Mouse (Mus musculus) midbrain, postnatal 0 days (tissue): ENCODE measurements around the gene B3galt5. TPM values are rescaled to one million over a fixed set of nuclear protein-coding genes. Genes with fewer than 3 reads are reported as not detected.

Source experiments
- ATAC-seq: fragments of 200-750 bp; cut with Nextera tagmentation; 2 replicates; pipeline ENCODE4 v1.8.0; 2017; ENCODE audit warnings: moderate number of reproducible peaks, mild to moderate bottlenecking, moderate TSS enrichment, moderate library complexity; ENCODE audit not compliant: low FRiP score
- DNase-seq: peaks from one replicate; pipeline ENCODE4 v3.0.0-alpha.2; 2015; ENCODE audit warnings: low spot score
- H3K27ac ChIP-seq: fragments of 300-500 bp; sonication (generic); 2 replicates; pipeline ENCODE4 v1.5.1; 2014; ENCODE audit warnings: low read depth, mild to moderate bottlenecking, low read length, mixed read lengths
- H3K27me3 ChIP-seq: fragments of 300-500 bp; sonication (generic); 2 replicates; pipeline ENCODE4 v1.6.1; 2014; ENCODE audit warnings: low read length, control low read depth, mixed read lengths; ENCODE audit not compliant: insufficient read depth
- H3K36me3 ChIP-seq: fragments of 300-500 bp; sonication (generic); 2 replicates; pipeline ENCODE4 v1.6.1; 2014; ENCODE audit warnings: low read length, control low read depth, mixed read lengths; ENCODE audit not compliant: insufficient read depth
- H3K4me1 ChIP-seq: fragments of 300-500 bp; sonication (generic); 2 replicates; pipeline ENCODE4 v1.6.1; 2014; ENCODE audit warnings: mild to moderate bottlenecking, control low read depth, antibody characterized with exemption, low read length, mixed read lengths; ENCODE audit not compliant: insufficient read depth
- H3K4me2 ChIP-seq: fragments of 300-500 bp; sonication (generic); 2 replicates; pipeline ENCODE4 v1.6.1; 2014; ENCODE audit warnings: low read depth, mild to moderate bottlenecking, low read length, mixed read lengths; ENCODE audit not compliant: poor library complexity, severe bottlenecking
- H3K4me3 ChIP-seq: fragments of 300-500 bp; sonication (generic); 2 replicates; pipeline ENCODE4 v1.5.1; 2014; ENCODE audit warnings: low read depth, mild to moderate bottlenecking, low read length, moderate library complexity
- H3K9ac ChIP-seq: fragments of 300-500 bp; sonication (generic); replicated peaks from 2 replicates; pipeline ENCODE4 v1.6.1; 2014; ENCODE audit warnings: mild to moderate bottlenecking, low read length, moderate library complexity, mixed read lengths; ENCODE audit not compliant: poor library complexity, severe bottlenecking
- H3K9me3 ChIP-seq: fragments of 300-500 bp; sonication (generic); 2 replicates; pipeline ENCODE4 v1.6.1; 2016; ENCODE audit warnings: low read length, control low read depth
- CTCF ChIP-seq: IDR thresholded peaks from 2 replicates; pipeline ENCODE4 v1.5.1; 2016; ENCODE audit warnings: antibody characterized with exemption, mild to moderate bottlenecking
- WGBS: fragments of 180-500 bp; shearing (Covaris S2); extraction: QIAGEN DNeasy Blood & Tissue Kit; methylation state at CpG from one replicate; pipeline ENCODE4 v1.1.7; 2014; 5-methylcytosine and 5-hydroxymethylcytosine counted together
- polyA plus RNA-seq: library from polyadenylated mRNA; unstranded; fragments of >200 nt; fragmentation: Nextera tagmentation; extraction: Ambion mirVana; gene quantifications from 2 replicates; pipeline ENCODE4 v1.2.1, GENCODE M21; 2015
- total RNA-seq: library from RNA; depleted of rRNA; stranded (reverse); fragments of >200 nt; gene quantifications from 2 replicates; pipeline ENCODE4 v1.2.3, GENCODE M21; 2014

B3galt5 gene
- total and polyA plus RNA-seq, 2 experiments from 2014 or later = 6.1 to 9.0 TPM

DNA sequence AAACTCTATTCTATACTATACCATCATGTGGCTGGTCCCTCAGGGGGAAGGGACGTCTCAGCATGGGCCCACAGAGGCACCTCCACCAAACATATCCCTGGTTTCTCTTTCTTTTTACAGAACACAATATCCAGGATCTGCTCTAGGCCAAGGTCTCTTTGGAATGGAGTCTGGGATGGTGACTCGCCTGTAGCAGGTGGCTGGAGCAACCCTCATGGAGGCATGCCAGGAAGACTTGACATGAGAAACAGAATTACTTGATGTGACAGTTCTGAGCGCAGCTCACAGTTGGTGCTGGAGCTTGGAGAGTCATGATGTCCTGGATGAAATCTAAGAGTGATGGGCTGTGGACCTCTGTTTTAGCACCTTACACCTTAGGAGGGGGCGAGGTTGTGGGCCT lies 104.0 kb downstream of the B3galt5 start:
- no peaks in the 10 kb centered on the region for H3K4me1 ChIP-seq
- no peak for TF ChIP-seq CTCF
- H3K36me3 ChIP-seq = no peaks in the 10 kb centered on the region
- no peak overlapping the region for H3K4me3 ChIP-seq
- H3K4me2 ChIP-seq = no peak overlapping the region
- ATAC-seq (no peak), DNase-seq (peak; percentile 43)
- WGBS = 84% methylated on average over 4 of the region's 4 CpGs
- no peak overlapping the region for H3K27ac ChIP-seq
- H3K27me3 ChIP-seq = no peaks in the 10 kb centered on the region
- H3K9ac ChIP-seq = no peak overlapping the region
- no peaks in the 10 kb centered on the region for H3K9me3 ChIP-seq

DNA sequence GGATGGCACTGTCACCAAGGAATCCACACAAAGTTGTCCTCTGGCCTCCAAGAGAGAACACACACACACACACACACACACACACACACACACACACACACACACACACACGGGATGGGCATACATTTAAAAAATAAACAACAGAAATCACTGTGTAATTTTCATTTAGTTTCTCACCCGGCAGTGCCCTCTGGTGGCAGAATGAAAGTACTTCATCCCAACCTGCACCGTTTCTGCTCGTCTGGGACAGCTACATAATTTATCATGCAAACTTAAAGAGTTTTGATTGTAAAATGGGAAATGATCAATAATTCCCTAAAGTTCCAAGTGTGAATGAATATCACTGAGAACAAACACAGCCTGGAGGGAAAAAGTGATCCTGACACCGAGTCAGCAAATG lies 105.7 kb downstream of the B3galt5 start:
- Histone ChIP-seq H3K4me3 (no peak overlapping the region), H3K4me1 (no peaks in the 10 kb centered on the region), H3K27me3 (no peaks in the 10 kb centered on the region), H3K27ac (no peak overlapping the region), H3K9me3 (no peaks in the 10 kb centered on the region), H3K36me3 (no peaks in the 10 kb centered on the region), H3K4me2 (no peak overlapping the region), H3K9ac (no peak overlapping the region)
- peak; percentile 88 for TF ChIP-seq CTCF
- WGBS = 10% methylated on average over 5 of the region's 5 CpGs
- ATAC-seq (no peak), DNase-seq (peak; percentile 67)

DNA sequence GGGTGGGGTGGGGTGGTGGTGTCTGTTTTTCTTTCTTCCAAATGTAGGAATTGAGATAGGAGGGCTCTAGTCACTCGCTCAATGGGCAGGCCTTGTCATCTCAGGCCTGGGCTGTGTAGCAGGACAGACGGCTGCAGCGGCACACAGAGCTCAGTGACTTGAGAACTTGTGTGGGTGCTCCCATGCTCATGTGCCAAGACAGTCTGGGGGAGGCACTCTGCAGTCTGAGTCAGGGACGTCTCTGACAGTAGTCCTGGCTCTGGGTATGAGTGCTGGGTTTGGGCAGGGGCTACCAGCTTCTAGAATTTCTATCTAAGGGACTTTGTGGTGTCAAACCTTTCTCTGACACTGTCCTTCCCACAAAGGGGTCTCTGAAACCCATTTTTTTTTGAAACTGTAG lies 106.3 kb downstream of the B3galt5 start:
- no peak overlapping the region for H3K4me3 ChIP-seq
- H3K9me3 ChIP-seq = no peaks in the 10 kb centered on the region
- no peaks in the 10 kb centered on the region for H3K36me3 ChIP-seq
- H3K27me3 ChIP-seq = no peaks in the 10 kb centered on the region
- 83% methylated on average over 4 of the region's 4 CpGs for WGBS
- ATAC-seq (no peak), DNase-seq (no peak)
- H3K9ac ChIP-seq = no peak overlapping the region
- H3K4me2 ChIP-seq = no peak overlapping the region
- no peak overlapping the region for H3K27ac ChIP-seq
- H3K4me1 ChIP-seq = no peaks in the 10 kb centered on the region
- no peak for TF ChIP-seq CTCF

DNA sequence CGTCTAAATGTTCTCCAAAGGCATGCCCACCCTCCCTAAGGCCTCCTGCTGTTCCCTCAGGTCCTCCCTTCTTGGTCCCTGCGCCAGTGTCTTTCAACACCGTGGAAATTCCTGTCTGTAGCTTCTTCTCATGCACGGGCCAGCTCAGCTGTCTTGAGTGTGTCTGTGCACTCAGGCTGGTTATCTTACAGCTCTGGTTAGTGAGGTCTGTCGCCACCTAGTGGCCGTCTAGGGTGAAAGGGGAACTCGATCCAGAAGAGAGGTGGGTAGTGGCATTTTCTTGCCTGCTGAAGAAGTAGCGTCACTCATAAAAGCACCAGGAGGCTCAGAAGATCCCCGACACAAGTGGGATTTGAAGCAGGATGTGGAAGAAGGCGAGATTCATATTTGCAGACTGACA lies 109.5 kb downstream of the B3galt5 start:
- DNase-seq = peak; percentile 94
- 3% methylated on average over 10 of the region's 10 CpGs for WGBS
- peak; percentile 83 for ATAC-seq
- Histone ChIP-seq H3K27ac (0 out of 2 replicates have a peak overlapping the region, but pooled peaks have one; percentile 3), H3K9me3 (no peaks in the 10 kb centered on the region), H3K4me2 (no peak overlapping the region), H3K4me3 (no peak overlapping the region), H3K27me3 (no peaks in the 10 kb centered on the region), H3K36me3 (no peaks in the 10 kb centered on the region), H3K4me1 (no peaks in the 10 kb centered on the region; the same call in 1 of the 2 replicates), H3K9ac (no peak overlapping the region)
- TF ChIP-seq CTCF = peak; percentile 99

DNA sequence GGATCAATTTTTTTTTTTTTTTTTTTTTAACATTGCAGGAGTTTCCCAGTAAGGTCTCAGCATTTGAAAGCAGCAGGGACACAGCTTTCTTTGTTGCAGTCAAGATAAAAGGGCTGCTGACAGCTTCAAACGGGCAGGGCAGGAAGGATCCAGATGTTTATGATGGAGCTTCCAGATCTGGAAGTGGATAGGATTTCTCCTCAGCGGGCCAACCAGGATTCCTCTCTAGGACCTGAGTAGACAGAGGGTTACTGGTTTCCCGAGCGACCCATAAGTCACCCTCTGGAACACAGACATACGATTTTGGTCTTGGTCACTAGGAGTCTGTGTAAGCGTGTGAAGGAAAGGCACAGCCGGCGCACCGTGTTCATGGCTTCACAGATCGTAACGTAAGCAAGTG lies 112.5 kb downstream of the B3galt5 start:
- Histone ChIP-seq H3K9ac (no peak overlapping the region), H3K4me2 (no peak overlapping the region), H3K4me1 (no peaks in the 10 kb centered on the region; the same call in 1 of the 2 replicates), H3K27ac (no peak overlapping the region), H3K27me3 (no peaks in the 10 kb centered on the region), H3K9me3 (no peaks in the 10 kb centered on the region), H3K4me3 (no peak overlapping the region), H3K36me3 (no peaks in the 10 kb centered on the region)
- DNase-seq = no peak
- ATAC-seq = no peak
- no peak for TF ChIP-seq CTCF
- WGBS = 57% methylated on average over 11 of the region's 11 CpGs

DNA sequence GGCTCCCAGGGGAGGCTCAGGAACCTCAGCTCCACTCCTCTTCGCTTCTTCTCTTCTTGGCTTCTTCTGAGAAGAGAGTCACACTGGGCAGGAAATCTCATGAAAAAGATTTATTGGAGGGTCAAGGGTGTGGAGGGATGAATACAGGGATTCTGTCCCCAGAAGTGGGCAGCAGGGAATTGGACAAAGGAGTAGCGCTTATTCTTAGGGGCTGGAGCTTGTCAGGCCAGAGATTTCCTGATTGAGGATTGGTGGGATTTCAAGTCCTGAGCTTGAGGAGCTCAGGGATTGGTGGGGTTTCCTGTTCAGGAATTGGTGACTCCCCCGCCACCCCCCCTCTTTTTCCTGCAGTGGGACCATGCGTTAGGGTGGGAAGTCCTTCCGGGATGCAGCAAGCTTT lies 113.2 kb downstream of the B3galt5 start:
- 79% methylated on average over 5 of the region's 5 CpGs for WGBS
- H3K36me3 ChIP-seq = no peaks in the 10 kb centered on the region
- H3K27me3 ChIP-seq = no peaks in the 10 kb centered on the region
- DNase-seq (no peak), ATAC-seq (no peak)
- no peak overlapping the region for H3K4me2 ChIP-seq
- no peaks in the 10 kb centered on the region; the same call in 1 of the 2 replicates for H3K4me1 ChIP-seq
- H3K9me3 ChIP-seq = no peaks in the 10 kb centered on the region
- H3K4me3 ChIP-seq = no peak overlapping the region
- no peak overlapping the region for H3K9ac ChIP-seq
- TF ChIP-seq CTCF = no peak
- no peak overlapping the region for H3K27ac ChIP-seq
